Mouse (Mus musculus) CH12.LX (cell line): ENCODE measurements at regions not wholly inside any gene's neighbourhood (a gene's known extent, or its start where the extent isn't known, plus 50 kb on each side); places are given as distances from the start of the nearest gene placed in this dataset.

ENCODE experiments used
- DNase-seq: peaks from one replicate; pipeline ENCODE4 v3.0.0-alpha.2; 2013; ENCODE audit errors: extremely low read depth
- H3K27ac ChIP-seq: 2 replicates; pipeline ENCODE4 v1.5.1; 2012; ENCODE audit warnings: low read depth, mild to moderate bottlenecking, control low read depth, moderate library complexity; ENCODE audit not compliant: insufficient read depth
- H3K27me3 ChIP-seq: replicated peaks from 2 replicates; pipeline ENCODE3; 2012; ENCODE audit warnings: inconsistent platforms
- H3K36me3 ChIP-seq, 2 experiments: replicated peaks in 1 of 2; 2 replicates each; pipeline versions ENCODE3 to v1.6.1; 2012; ENCODE audit warnings: inconsistent platforms in 1 of 2, low read length in 1 of 2, mild to moderate bottlenecking in 1 of 2, mixed read lengths in 1 of 2, moderate library complexity in 1 of 2; ENCODE audit not compliant: control insufficient read depth in 1 of 2, insufficient read depth in 1 of 2
- H3K4me1 ChIP-seq, 2 experiments: 2 replicates each; pipeline ENCODE4 v1.6.1; 2012; ENCODE audit warnings: inconsistent platforms in 1 of 2, moderate library complexity in 1 of 2; ENCODE audit not compliant: insufficient read depth in 2 of 2, control insufficient read depth in 1 of 2
- H3K4me2 ChIP-seq: 2 replicates; pipeline ENCODE4 v1.6.1; 2012; ENCODE audit warnings: low read depth, mild to moderate bottlenecking, control low read depth; ENCODE audit not compliant: poor library complexity, insufficient read depth, severe bottlenecking
- H3K4me3 ChIP-seq, 3 experiments: fragments of 150-350 bp in 1 of 3; sonication (generic) in 1 of 3; replicated peaks in 1 of 3; 2 replicates each; pipeline versions ENCODE3 to v1.5.1; 2011 to 2012; ENCODE audit warnings: low read depth in 2 of 3, low read length in 2 of 3, mild to moderate bottlenecking in 2 of 3, moderate library complexity in 2 of 3, control low read depth in 1 of 3, improper control_type of control experiment in 1 of 3, inconsistent platforms in 1 of 3, mixed read lengths in 1 of 3; ENCODE audit not compliant: poor library complexity in 1 of 3
- H3K79me2 ChIP-seq: replicated peaks from 2 replicates; pipeline ENCODE4 v1.6.1; 2012; ENCODE audit warnings: mild to moderate bottlenecking, moderate library complexity; ENCODE audit not compliant: control insufficient read depth, poor library complexity, insufficient read depth, severe bottlenecking; ENCODE audit errors: extremely low read depth
- H3K9ac ChIP-seq: 2 replicates; pipeline ENCODE4 v1.6.1; 2012; ENCODE audit warnings: low read depth, mild to moderate bottlenecking, control low read depth, moderate library complexity; ENCODE audit not compliant: insufficient read depth
- H3K9me3 ChIP-seq: replicated peaks from 2 replicates; pipeline ENCODE3; 2012; ENCODE audit warnings: low read length, inconsistent platforms, mixed read lengths
- BHLHE40 ChIP-seq: IDR thresholded peaks from 2 replicates; pipeline ENCODE4 v1.6.1; 2011; ENCODE audit warnings: mild to moderate bottlenecking, low read depth, low read length, improper control_type of control experiment
- CHD1 ChIP-seq: IDR thresholded peaks from 2 replicates; pipeline ENCODE4 v1.6.1; 2012; ENCODE audit warnings: low read depth, low read length, improper control_type of control experiment, inconsistent platforms
- E2F4 ChIP-seq: IDR thresholded peaks from 2 replicates; pipeline ENCODE4 v1.6.1; 2011; ENCODE audit warnings: low read depth, low read length, improper control_type of control experiment; ENCODE audit not compliant: insufficient replicate concordance
- ELF1 ChIP-seq: IDR thresholded peaks from 2 replicates; pipeline ENCODE4 v1.6.1; 2014; ENCODE audit warnings: low read depth, mild to moderate bottlenecking, inconsistent platforms, low read length, improper control_type of control experiment
- EP300 ChIP-seq: IDR thresholded peaks from 2 replicates; pipeline ENCODE4 v1.6.1; 2011; ENCODE audit warnings: low read length, improper control_type of control experiment
- GABPA ChIP-seq: IDR thresholded peaks from 2 replicates; pipeline ENCODE4 v1.6.1; 2012; ENCODE audit warnings: low read depth, low read length, improper control_type of control experiment, inconsistent platforms; ENCODE audit not compliant: insufficient replicate concordance
- JUN ChIP-seq: IDR thresholded peaks from 2 replicates; pipeline ENCODE4 v1.6.1; 2011; ENCODE audit warnings: low read depth, mild to moderate bottlenecking, low read length, improper control_type of control experiment, moderate library complexity; ENCODE audit not compliant: insufficient read depth
- MAX ChIP-seq: IDR thresholded peaks from 2 replicates; pipeline ENCODE4 v1.6.1; 2011; ENCODE audit warnings: low read length, improper control_type of control experiment
- MEF2A ChIP-seq: IDR thresholded peaks from 2 replicates; pipeline ENCODE4 v1.6.1; 2014; ENCODE audit warnings: low read depth, mild to moderate bottlenecking, inconsistent platforms, low read length, improper control_type of control experiment, borderline replicate concordance
- MXI1 ChIP-seq: IDR thresholded peaks from 2 replicates; pipeline ENCODE4 v1.6.1; 2011; ENCODE audit warnings: mild to moderate bottlenecking, low read depth, low read length, improper control_type of control experiment
- MYC ChIP-seq: IDR thresholded peaks from 2 replicates; pipeline ENCODE4 v1.6.1; 2011; ENCODE audit warnings: low read depth, mild to moderate bottlenecking, improper control_type of control experiment, low read length
- NELFE ChIP-seq: IDR thresholded peaks from 2 replicates; pipeline ENCODE4 v1.6.1; 2011; ENCODE audit warnings: low read depth, low read length, improper control_type of control experiment
- NRF1 ChIP-seq: IDR thresholded peaks from 2 replicates; pipeline ENCODE4 v1.6.1; 2014; ENCODE audit warnings: low read depth, mild to moderate bottlenecking, inconsistent platforms, low read length, improper control_type of control experiment, moderate library complexity
- POLR2AphosphoS2 ChIP-seq: IDR thresholded peaks from 2 replicates; pipeline ENCODE4 v1.6.1; 2011; ENCODE audit warnings: low read depth, low read length, improper control_type of control experiment
- RAD21 ChIP-seq: IDR thresholded peaks from 2 replicates; pipeline ENCODE4 v1.6.1; 2011; ENCODE audit warnings: low read depth, mild to moderate bottlenecking, low read length, improper control_type of control experiment, moderate library complexity
- TCF12 ChIP-seq: IDR thresholded peaks from 2 replicates; pipeline ENCODE4 v1.6.1; 2014; ENCODE audit warnings: low read depth, mild to moderate bottlenecking, inconsistent platforms, low read length, improper control_type of control experiment
- UBTF ChIP-seq: IDR thresholded peaks from 2 replicates; pipeline ENCODE4 v1.6.1; 2012; ENCODE audit warnings: low read depth, mild to moderate bottlenecking, inconsistent platforms, low read length, improper control_type of control experiment, moderate library complexity
- ZKSCAN1 ChIP-seq: IDR thresholded peaks from 2 replicates; pipeline ENCODE4 v1.6.1; 2012; ENCODE audit warnings: low read depth, inconsistent platforms, low read length, improper control_type of control experiment, borderline replicate concordance
- ZMIZ1 ChIP-seq: IDR thresholded peaks from 2 replicates; pipeline ENCODE4 v1.6.1; 2012; ENCODE audit warnings: low read depth, mild to moderate bottlenecking, inconsistent platforms, low read length, improper control_type of control experiment
- ZNF384 ChIP-seq: IDR thresholded peaks from 2 replicates; pipeline ENCODE4 v1.6.1; 2012; ENCODE audit warnings: low read depth, low read length, improper control_type of control experiment, inconsistent platforms
- dilution Hi-C: fragments of 300-500 bp; cut with MboI; formaldehyde crosslinking; loops from 2 replicates; pipeline ENCODE4 v1.14.3; 2020; ENCODE audit warnings: low sequenced_read_pairs; ENCODE audit not compliant: extremely low pct_unique_long_range_greater_than_20kb, extremely low pct_ligation_motif_present
- in situ Hi-C: fragments of 300-500 bp; cut with MboI; formaldehyde crosslinking; loops from 3 replicates; pipeline ENCODE4 v1.14.3; 2019; ENCODE audit warnings: low sequenced_read_pairs, low pct_ligation_motif_present, low pct_unique_long_range_greater_than_20kb, mixed read lengths

DNA sequence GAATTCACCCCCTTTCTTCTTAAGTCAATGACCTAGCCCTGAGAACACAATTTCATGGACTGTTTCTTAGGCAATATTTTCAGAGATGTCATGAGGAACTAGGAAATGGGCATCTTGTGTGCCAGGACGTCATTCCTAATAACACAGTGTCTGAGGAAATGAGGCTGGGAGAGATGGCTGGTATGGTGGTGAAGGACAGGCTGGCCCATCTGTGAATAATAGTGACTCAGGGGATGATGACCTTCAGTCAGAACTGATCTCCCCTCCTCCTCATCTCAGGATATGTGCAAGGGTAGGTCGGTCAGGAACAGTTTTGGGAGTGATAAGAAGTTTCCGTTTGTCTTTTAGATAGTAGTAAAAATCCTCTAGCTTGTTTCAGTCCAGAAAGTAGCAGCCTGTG lies 449.8 kb downstream of the Nxph1 start:
- TF ChIP-seq ZMIZ1 (no peak), RAD21 (no peak), JUN (no peak), E2F4 (no peak), GABPA (no peak), BHLHE40 (no peak), ZNF384 (no peak), MXI1 (no peak)
- in situ Hi-C loops = no loop called here
- no peaks in the 10 kb centered on the region for H3K79me2 ChIP-seq
- no peak overlapping the region for H3K27ac ChIP-seq
- no peak overlapping the region for H3K4me3 ChIP-seq
- no peak overlapping the region for H3K4me2 ChIP-seq
- no peak for DNase-seq
- no peaks in the 10 kb centered on the region for H3K27me3 ChIP-seq
- no peaks in the 10 kb centered on the region for H3K4me1 ChIP-seq
- no peaks in the 10 kb centered on the region for H3K9me3 ChIP-seq
- no peaks in the 10 kb centered on the region for H3K36me3 ChIP-seq
- dilution Hi-C loops = no loop called here
- H3K9ac ChIP-seq = no peak overlapping the region

DNA sequence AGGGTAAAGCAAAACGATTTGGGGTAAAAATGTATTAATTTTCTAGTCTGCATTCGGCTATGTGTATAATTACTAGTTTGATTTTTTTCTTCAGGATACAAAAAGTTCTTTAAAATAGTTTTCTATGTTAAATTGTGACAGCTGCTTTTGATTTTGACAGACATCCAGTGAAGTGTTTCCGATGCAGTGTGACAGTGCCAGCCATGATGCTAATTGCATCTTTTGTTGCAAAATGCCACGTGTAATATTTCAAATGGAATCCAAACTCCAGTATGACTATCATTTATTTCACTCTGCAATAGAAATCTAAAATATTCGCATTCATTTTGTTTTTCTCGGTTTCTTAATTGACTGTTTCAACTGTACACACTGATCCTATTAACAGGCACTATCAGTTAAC lies 457.8 kb downstream of the Nxph1 start:
- dilution Hi-C loops = no loop called here
- Histone ChIP-seq H3K4me2 (no peak overlapping the region), H3K79me2 (no peaks in the 10 kb centered on the region), H3K9ac (no peak overlapping the region), H3K4me3 (no peak overlapping the region)
- TF ChIP-seq ELF1 (no peak), MEF2A (no peak), JUN (no peak), NRF1 (no peak), TCF12 (no peak), MYC (no peak), EP300 (no peak), CHD1 (no peak), GABPA (no peak), UBTF (no peak), ZMIZ1 (no peak), POLR2AphosphoS2 (no peak), NELFE (no peak), ZKSCAN1 (no peak), MAX (no peak)
- TF ChIP-seq, all 38 proteins: peak for 0
- no peaks in the 10 kb centered on the region for H3K9me3 ChIP-seq
- in situ Hi-C loops = no loop called here
- DNase-seq = no peak
- no peaks in the 10 kb centered on the region for H3K36me3 ChIP-seq
- no peaks in the 10 kb centered on the region for H3K27me3 ChIP-seq
- no peak overlapping the region for H3K27ac ChIP-seq
- H3K4me1 ChIP-seq = no peaks in the 10 kb centered on the region
